Mouse (Mus musculus) heart, embryonic 10.5 days (tissue): ENCODE measurements at regions not wholly inside any gene's neighbourhood (a gene's known extent, or its start where the extent isn't known, plus 50 kb on each side); places are given as distances from the start of the nearest gene placed in this dataset.

Experiments used
- DNase-seq: peaks from one replicate; pipeline ENCODE4 v3.0.0-alpha.2; 2017; ENCODE audit warnings: low spot score
- H3K27ac ChIP-seq: fragments of 300-500 bp; sonication (generic); 2 replicates; pipeline ENCODE4 v1.5.1; 2016; ENCODE audit warnings: mild to moderate bottlenecking
- H3K27me3 ChIP-seq: fragments of 300-500 bp; sonication (generic); 2 replicates; pipeline ENCODE4 v1.6.1; 2016; ENCODE audit warnings: mild to moderate bottlenecking; ENCODE audit not compliant: poor library complexity, insufficient read depth, severe bottlenecking
- H3K36me3 ChIP-seq: fragments of 300-500 bp; sonication (generic); 2 replicates; pipeline ENCODE4 v1.6.1; 2016; ENCODE audit warnings: mild to moderate bottlenecking, moderate library complexity
- H3K4me1 ChIP-seq: fragments of 300-500 bp; sonication (generic); 2 replicates; pipeline ENCODE4 v1.6.1; 2016; ENCODE audit warnings: mild to moderate bottlenecking
- H3K4me3 ChIP-seq: fragments of 300-500 bp; sonication (generic); 2 replicates; pipeline ENCODE4 v1.5.1; 2016; ENCODE audit warnings: mild to moderate bottlenecking, moderate library complexity
- H3K9me3 ChIP-seq: fragments of 300-500 bp; sonication (generic); 2 replicates; pipeline ENCODE4 v1.6.1; 2016; ENCODE audit warnings: mild to moderate bottlenecking, moderate library complexity
- WGBS: fragments of 180-500 bp; shearing (Covaris S2); methylation state at CpG from one replicate; pipeline ENCODE4 v1.1.7; 2016; 5-methylcytosine and 5-hydroxymethylcytosine counted together

GRCm38 (mm10) chr16:95869501-95869900, 121.3 kb downstream of the Psmg1 start:
- Histone ChIP-seq H3K36me3 (no peaks in the 10 kb centered on the region), H3K27me3 (no peaks in the 10 kb centered on the region), H3K4me1 (peaks cover 9% of the 10 kb centered on the region), H3K27ac (no peak overlapping the region), H3K4me3 (no peak overlapping the region), H3K9me3 (no peaks in the 10 kb centered on the region)
- peak; percentile 57 for DNase-seq
- 52% methylated on average over 5 of the region's 5 CpGs for WGBS

- H3K4me1 ChIP-seq, result peaks cover 15% of the 10 kb centered on the region
- H3K9me3 ChIP-seq, result no peaks in the 10 kb centered on the region
- H3K4me3 ChIP-seq, result no peak overlapping the region
- no peaks in the 10 kb centered on the region for H3K27me3 ChIP-seq
- peak; percentile 64 for DNase-seq
- WGBS, result 82% methylated on average over 1 of the region's 1 CpGs
- H3K27ac ChIP-seq, result no peak overlapping the region
- no peaks in the 10 kb centered on the region for H3K36me3 ChIP-seq
Observed at GRCm38 (mm10) chr16:95868896-95869295, 121.9 kb downstream of the Psmg1 start.

GRCm38 (mm10) chr16:95867516-95867915, 123.2 kb downstream of the Psmg1 start:
- H3K9me3 ChIP-seq, result no peaks in the 10 kb centered on the region
- no peaks in the 10 kb centered on the region for H3K27me3 ChIP-seq
- H3K27ac ChIP-seq, result no peak overlapping the region
- no peaks in the 10 kb centered on the region for H3K36me3 ChIP-seq
- WGBS, result 78% methylated on average over 9 of the region's 9 CpGs
- H3K4me1 ChIP-seq, result peaks cover 23% of the 10 kb centered on the region
- no peak overlapping the region for H3K4me3 ChIP-seq
- peak; percentile 41 for DNase-seq

- H3K36me3 ChIP-seq, result no peaks in the 10 kb centered on the region
- peaks cover 29% of the 10 kb centered on the region for H3K4me1 ChIP-seq
- 87% methylated on average over 1 of the region's 1 CpGs for WGBS
Observed at GRCm38 (mm10) chr16:95866866-95867420, 123.8 kb downstream of the Psmg1 start.

GRCm38 (mm10) chr16:95865603-95866002, 125.2 kb downstream of the Psmg1 start:
- peak; percentile 45 for DNase-seq
- Histone ChIP-seq H3K36me3 (no peaks in the 10 kb centered on the region), H3K4me3 (no peak overlapping the region), H3K9me3 (no peaks in the 10 kb centered on the region), H3K27ac (no peak overlapping the region), H3K27me3 (no peaks in the 10 kb centered on the region), H3K4me1 (peaks cover 37% of the 10 kb centered on the region)
- 73% methylated on average over 1 of the region's 1 CpGs for WGBS

More at GRCm38 (mm10) chr16:95866866-95867420, 123.8 kb downstream of the Psmg1 start:
- peak; percentile 14 for DNase-seq
- Histone ChIP-seq H3K27me3 (no peaks in the 10 kb centered on the region), H3K9me3 (no peaks in the 10 kb centered on the region), H3K27ac (no peak overlapping the region), H3K4me3 (no peak overlapping the region)

- DNase-seq, result no peak
- WGBS, result 75% methylated on average over 4 of the region's 4 CpGs
- no peaks in the 10 kb centered on the region for H3K36me3 ChIP-seq
- peaks cover 34% of the 10 kb centered on the region for H3K4me1 ChIP-seq
- H3K4me3 ChIP-seq, result no peak overlapping the region
- no peaks in the 10 kb centered on the region for H3K9me3 ChIP-seq
- H3K27ac ChIP-seq, result peak overlapping the region; percentile 71; the same call in 1 of the 2 replicates
- H3K27me3 ChIP-seq, result no peaks in the 10 kb centered on the region
Observed at GRCm38 (mm10) chr16:95864646-95865045, 126.1 kb downstream of the Psmg1 start.

- DNase-seq, result no peak
- peaks cover 30% of the 10 kb centered on the region for H3K4me1 ChIP-seq
- WGBS, result 69% methylated on average over 13 of the region's 13 CpGs
- peak overlapping the region; percentile 71; the same call in 1 of the 2 replicates for H3K27ac ChIP-seq
- H3K27me3 ChIP-seq, result no peaks in the 10 kb centered on the region
- no peak overlapping the region for H3K4me3 ChIP-seq
- H3K36me3 ChIP-seq, result no peaks in the 10 kb centered on the region
- no peaks in the 10 kb centered on the region for H3K9me3 ChIP-seq
Observed at GRCm38 (mm10) chr16:95864106-95864505, 126.7 kb downstream of the Psmg1 start.

GRCm38 (mm10) chr16:95863565-95863964, 127.2 kb downstream of the Psmg1 start:
- H3K27me3 ChIP-seq, result no peaks in the 10 kb centered on the region
- H3K4me3 ChIP-seq, result no peak overlapping the region
- H3K9me3 ChIP-seq, result no peaks in the 10 kb centered on the region
- DNase-seq, result no peak
- no peaks in the 10 kb centered on the region for H3K36me3 ChIP-seq
- 79% methylated on average over 4 of the region's 4 CpGs for WGBS
- H3K4me1 ChIP-seq, result peaks cover 30% of the 10 kb centered on the region
- peak overlapping the region; percentile 71; the same call in 1 of the 2 replicates for H3K27ac ChIP-seq

- H3K4me1 ChIP-seq, result peaks cover 30% of the 10 kb centered on the region
- H3K9me3 ChIP-seq, result no peaks in the 10 kb centered on the region
- H3K27me3 ChIP-seq, result no peaks in the 10 kb centered on the region
- DNase-seq, result no peak
- no peak overlapping the region for H3K4me3 ChIP-seq
- H3K27ac ChIP-seq, result peak overlapping the region; percentile 71
- no peaks in the 10 kb centered on the region for H3K36me3 ChIP-seq
- 57% methylated on average over 3 of the region's 3 CpGs for WGBS
Observed at GRCm38 (mm10) chr16:95862621-95863020, 128.1 kb downstream of the Psmg1 start.

GRCm38 (mm10) chr16:95861231-95861690, 129.5 kb downstream of the Psmg1 start:
- peak overlapping the region; percentile 2; the same call in 1 of the 2 replicates for H3K27ac ChIP-seq
- H3K27me3 ChIP-seq, result no peaks in the 10 kb centered on the region
- 36% methylated on average over 12 of the region's 12 CpGs for WGBS
- peaks cover 30% of the 10 kb centered on the region for H3K4me1 ChIP-seq
- H3K4me3 ChIP-seq, result no peak overlapping the region
- no peak for DNase-seq
- no peaks in the 10 kb centered on the region for H3K36me3 ChIP-seq
- H3K9me3 ChIP-seq, result no peaks in the 10 kb centered on the region

GRCm38 (mm10) chr16:95860810-95861209, 129.9 kb downstream of the Psmg1 start:
- H3K27ac ChIP-seq, result 0 out of 2 replicates have a peak overlapping the region, but pooled peaks have one; percentile 2
- DNase-seq, result no peak
- no peaks in the 10 kb centered on the region for H3K9me3 ChIP-seq
- no peak overlapping the region for H3K4me3 ChIP-seq
- peaks cover 30% of the 10 kb centered on the region for H3K4me1 ChIP-seq
- H3K27me3 ChIP-seq, result no peaks in the 10 kb centered on the region
- WGBS, result 68% methylated on average over 9 of the region's 9 CpGs
- H3K36me3 ChIP-seq, result no peaks in the 10 kb centered on the region

GRCm38 (mm10) chr16:95860111-95860510, 130.6 kb downstream of the Psmg1 start:
- no peak for DNase-seq
- 75% methylated on average over 5 of the region's 5 CpGs for WGBS

GRCm38 (mm10) chr16:95857403-95857802, 133.4 kb downstream of the Psmg1 start:
- Histone ChIP-seq H3K36me3 (no peaks in the 10 kb centered on the region), H3K9me3 (no peaks in the 10 kb centered on the region), H3K4me1 (peaks cover 12% of the 10 kb centered on the region; the same call in 1 of the 2 replicates), H3K27me3 (no peaks in the 10 kb centered on the region), H3K4me3 (no peak overlapping the region), H3K27ac (no peak overlapping the region)
- WGBS, result 82% methylated on average over 3 of the region's 3 CpGs
- no peak for DNase-seq

More at GRCm38 (mm10) chr16:95860111-95860510, 130.6 kb downstream of the Psmg1 start:
- no peaks in the 10 kb centered on the region for H3K9me3 ChIP-seq
- no peaks in the 10 kb centered on the region for H3K27me3 ChIP-seq
- H3K4me1 ChIP-seq, result peaks cover 30% of the 10 kb centered on the region
- H3K27ac ChIP-seq, result 0 out of 2 replicates have a peak overlapping the region, but pooled peaks have one; percentile 2
- H3K4me3 ChIP-seq, result no peak overlapping the region
- no peaks in the 10 kb centered on the region for H3K36me3 ChIP-seq
